Mouse (Mus musculus) CH12F3 (cell line): ENCODE data around the gene Nme8.

Experiments used
- in situ Hi-C: fragments of 300-500 bp; cut with MboI; formaldehyde crosslinking; loops from 2 replicates; pipeline ENCODE4 v1.14.3; 2020; ENCODE audit warnings: low sequenced_read_pairs

The Nme8 gene

DNA sequence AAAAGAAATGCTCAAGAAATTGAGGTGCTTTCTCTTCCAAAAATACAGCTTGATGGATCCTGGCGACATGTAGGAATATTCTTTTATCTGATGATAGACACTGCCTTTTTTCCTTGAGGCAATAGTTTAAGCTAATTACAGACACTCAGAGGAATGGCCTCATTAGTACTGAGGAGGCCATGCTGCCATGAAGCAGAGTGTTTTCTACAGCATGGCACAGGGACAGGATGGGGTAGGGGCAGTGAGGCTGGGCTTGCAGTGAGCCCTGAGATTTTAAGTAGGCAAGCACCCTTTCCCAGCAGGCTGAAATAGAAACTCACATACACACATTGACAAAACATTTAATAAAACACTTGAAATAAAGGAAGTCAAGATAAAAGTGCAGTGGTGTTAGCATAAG, 95.1 kb downstream of the Nme8 start:
- in situ Hi-C loops, result no loop called here

DNA sequence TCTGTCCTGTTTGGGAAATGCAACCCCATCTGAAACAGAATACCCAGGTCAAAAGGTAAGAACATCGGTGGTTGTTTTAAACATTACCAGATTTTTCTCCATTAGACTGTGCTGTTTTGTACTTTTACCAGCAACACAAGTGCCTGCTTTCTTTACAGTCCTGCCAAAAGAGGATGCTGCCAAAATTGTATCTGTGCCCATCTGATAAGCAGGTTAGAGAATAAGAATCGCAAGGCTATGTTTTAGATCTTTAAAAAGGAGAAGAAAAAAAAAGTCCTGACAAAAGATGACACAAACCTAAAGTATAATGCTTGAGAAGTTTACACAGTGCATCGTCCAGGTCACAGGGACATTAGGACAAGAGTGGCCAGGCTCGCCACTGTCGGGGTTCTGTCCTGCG, 98.4 kb downstream of the Nme8 start:
- in situ Hi-C loops, result no loop called here

GRCm38 (mm10) chr13:19595141-19595540, 102.5 kb downstream of the Nme8 start:
- in situ Hi-C loops, result no loop called here
